Mouse (Mus musculus) v-Abl transformed pro-B cells (cell line): Measurements from ENCODE around the gene 1700123K08Rik.
"Not testable (repeated sequence)": the region's sequence is repeated elsewhere in the genome, so short reads cannot be mapped to it uniquely, and the experiment has no call there.

Source experiments
- in situ Hi-C, 2 experiments: fragments of 400-800 bp; cut with MboI; formaldehyde crosslinking; loops; one replicate each; pipeline ENCODE4 v1.15.1; 2025; ENCODE audit not compliant: unreplicated experiment in 2 of 2

Gene 1700123K08Rik

DNA sequence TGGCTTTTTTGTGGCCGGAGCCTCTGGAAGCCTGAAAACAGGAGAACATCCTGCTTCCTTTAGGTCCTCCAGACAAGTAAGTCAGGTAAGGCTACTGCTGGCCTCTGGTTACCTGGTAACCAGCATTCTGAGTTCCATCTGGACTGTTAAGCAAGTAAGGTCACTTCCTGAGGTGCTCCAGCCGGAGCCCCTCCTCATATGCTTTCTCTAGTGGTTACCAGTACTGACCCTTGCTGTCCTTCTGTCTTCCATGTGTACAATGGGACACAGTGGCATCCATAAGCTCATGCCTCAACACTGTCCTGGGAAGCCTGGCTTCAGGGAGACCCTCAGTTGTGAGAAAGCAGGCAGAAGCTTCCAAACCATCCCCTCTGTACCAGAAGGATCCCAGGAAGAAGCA is at the start of gene 1700123K08Rik:
Gene 1700123K08Rik, minus strand, starts transcription at position 101 of the 400 bp plus-strand sequence.
- in situ Hi-C loops, result not testable (repeated sequence)

GRCm38 (mm10) chr5:138587396-138587795 is 22.9 kb upstream of the 1700123K08Rik start:
- in situ Hi-C loops, result no loop called here

- in situ Hi-C loops, result no loop called here
Measured at GRCm38 (mm10) chr5:138571623-138572022, 7.1 kb upstream of the 1700123K08Rik start.

DNA sequence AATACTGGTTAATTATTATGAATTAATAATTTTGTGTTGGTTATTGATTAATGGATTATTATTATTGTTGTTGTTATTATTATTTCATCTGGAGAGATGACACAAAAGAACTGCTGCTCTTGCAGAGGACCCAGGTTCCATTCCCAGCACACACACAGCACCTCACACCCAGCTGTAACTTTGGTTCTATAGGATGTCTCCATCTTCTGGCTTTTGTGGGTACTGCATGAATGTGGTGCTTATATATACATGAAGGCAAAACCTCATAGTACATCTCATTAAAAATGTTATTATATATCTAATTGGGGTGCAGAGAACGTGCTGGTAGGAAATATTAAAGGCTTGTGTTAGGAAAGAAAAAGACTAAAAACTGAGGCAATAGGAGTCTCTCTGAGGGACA is 11.8 kb downstream of the 1700123K08Rik start:
- in situ Hi-C loops, result loop anchor here in 1 of 2 experiments (5.0 kb wide), 1 partner anchor 330 kb away; no protein-coding TSS in a partner anchor

- in situ Hi-C loops, result no loop called here
Measured at GRCm38 (mm10) chr5:138532491-138532890, 32.0 kb downstream of the 1700123K08Rik start.
